Comparison of ENCODE assay signal across 15 mouse cellular contexts in genomic region chr5:69542489-69542888, GRCm38 (mm10). TPM values are rescaled to one million over a fixed set of nuclear protein-coding genes. Genes with fewer than 3 reads are reported as not detected.
DNase-seq lines count a peak whose midpoint lies in the region; ATAC-seq and TF ChIP-seq lines count a peak whose summit lies in the region.
"Had no signal": no experiment of that assay in that cellular context is flagged by ENCODE, and none has a peak within 500 bp of the region (broad histone marks: within the 10 kb centered on the region; RNA-seq: fewer than 3 reads in every experiment).

TSS of gene Yipf7 (minus strand) at chr5:69542648.

- no peak for TF ChIP-seq CTCF in heart, adult 2 months (IDR thresholded peaks at IDR 0.05)

- peak within 1 kb of the TSS; percentile 47 for H3K4me3 ChIP-seq in heart, adult 2 months
- no peak within 1 kb of the TSS for H3K4me3 ChIP-seq in midbrain, embryonic 14.5 days (replicated peaks; ENCODE audit: low read depth, low read length)
- H3K4me3 ChIP-seq: liver, embryonic 15.5 days had no signal

- no peak for TF ChIP-seq EP300 in heart, adult 2 months (IDR thresholded peaks at IDR 0.05; ENCODE audit: insufficient read depth, low read depth, low read length)

- H3K36me3 ChIP-seq in heart, adult 2 months (ENCODE audit: control insufficient read depth, insufficient read depth, low read length), result peaks cover 4% of the 10 kb centered on the region
- no peaks in the 10 kb centered on the region for H3K36me3 ChIP-seq in midbrain, embryonic 14.5 days (ENCODE audit: control insufficient read depth, insufficient read depth, low read length)
- H3K36me3 ChIP-seq: liver, embryonic 15.5 days had no signal

- H3K9ac ChIP-seq in heart, adult 2 months (ENCODE audit: low read depth, low read length), result no peak within 1 kb of the TSS; the same call in 1 of the 2 replicates
- no peak within 1 kb of the TSS for H3K9ac ChIP-seq in midbrain, embryonic 14.5 days (replicated peaks; ENCODE audit: low read length)
- H3K9ac ChIP-seq: liver, embryonic 15.5 days had no signal

- no peaks in the 10 kb centered on the region; the same call in 1 of the 2 replicates for H3K4me1 ChIP-seq in heart, adult 2 months (ENCODE audit: control insufficient read depth, insufficient read depth, low read length)
- no peaks in the 10 kb centered on the region for H3K4me1 ChIP-seq in midbrain, embryonic 14.5 days (ENCODE audit: control insufficient read depth, insufficient read depth, low read length)
- H3K4me1 ChIP-seq: liver, embryonic 15.5 days had no signal

- no peaks in the 10 kb centered on the region for H3K27me3 ChIP-seq in heart, adult 2 months (ENCODE audit: control insufficient read depth, insufficient read depth, low read length)
- no peaks in the 10 kb centered on the region for H3K27me3 ChIP-seq in midbrain, embryonic 14.5 days (ENCODE audit: control insufficient read depth, insufficient read depth, low read length)
- H3K27me3 ChIP-seq: liver, embryonic 15.5 days had no signal

- H3K27ac ChIP-seq in heart, adult 2 months, result peak within 1 kb of the TSS; percentile 94
- H3K27ac ChIP-seq in midbrain, embryonic 14.5 days (replicated peaks; ENCODE audit: low read depth, low read length), result no peak within 1 kb of the TSS
- H3K27ac ChIP-seq: liver, embryonic 15.5 days had no signal

- intact Hi-C loops in heart, adult 2 months (cut with DNase I), result no loop called here

- H3K4me2 ChIP-seq in midbrain, embryonic 14.5 days (ENCODE audit: low read length), result no peak within 1 kb of the TSS
- H3K4me2 ChIP-seq: liver, embryonic 15.5 days had no signal

- no peaks in the 10 kb centered on the region for H3K9me3 ChIP-seq in midbrain, embryonic 14.5 days (ENCODE audit: control insufficient read depth, low read length)
- H3K9me3 ChIP-seq: liver, embryonic 15.5 days had no signal

- peak; percentile 57; the same call in 1 of the 2 replicates for TF ChIP-seq POLR2A in heart, adult 2 months (IDR thresholded peaks at IDR 0.05; ENCODE audit: insufficient read depth, low read depth, low read length)

- WGBS in heart, adult 2 months, result 29% methylated on average over 4 of the region's 4 CpGs
- WGBS in midbrain, embryonic 14.5 days, result 81% methylated on average over 4 of the region's 4 CpGs

- H3K79me2 ChIP-seq in heart, adult 2 months (replicated peaks; ENCODE audit: control insufficient read depth, insufficient read depth, low read length), result no peaks in the 10 kb centered on the region

- ATAC-seq in midbrain, embryonic 14.5 days (ENCODE audit: low FRiP score, low TSS enrichment), result no peak
- ATAC-seq: inflammation-experienced regulatory T-cells, adult 6 months had no signal

- peak; percentile 17 for DNase-seq in layer of hippocampus, adult 9-11 months
- DNase-seq in layer of hippocampus, adult 9-10 months (ENCODE audit: low spot score), result no peak
- peak; percentile 44 to 46 for DNase-seq in cerebellum, postnatal 25 days
- DNase-seq in heart, adult 2 months, result peak; percentile 20 to 37
- DNase-seq in heart, postnatal 4 days, result peak; percentile 33
- no peak for DNase-seq in midbrain, embryonic 14.5 days
- DNase-seq in urinary bladder, postnatal 10 days (ENCODE audit: low spot score), result no peak
- no peak for DNase-seq in lung, postnatal 10 days
- DNase-seq: kidney, postnatal 36 days had no signal

RNA-seq across cellular contexts. Expression of gene Yipf7, which starts in this region (rescaled TPM):
- 100 to 1,000 TPM; 164 to 193 TPM for total RNA-seq in heart, adult 2 months (2021)
- 211 and 385 TPM in 2 replicates for polyA plus RNA-seq in heart, adult 2 months (2012; rRNA removed)
- total RNA-seq in heart, postnatal 4 days (2021), result 100 to 1,000 TPM; 100 to 110 TPM
- not detected in 2 replicates for polyA plus RNA-seq in midbrain, embryonic 14.5 days (2014; fragmentation: Nextera tagmentation; extraction: Ambion mirVana)
- total RNA-seq: left cerebral cortex, postnatal 36 days; megakaryocyte, adult 5-6 weeks had no signal
- polyA plus RNA-seq: embryonic facial prominence, embryonic 11.5 days; inflammation-experienced regulatory T-cells, adult 6 months; stomach, embryonic 14.5 days had no signal

Comparison
In these comparisons a context has a peak if more than half of its experiments do, and no peak if none do; other contexts are left out.
1. RNA of gene Yipf7 (polyA plus RNA-seq): 211 to 385 TPM in heart, adult 2 months; not detected in midbrain, embryonic 14.5 days; every median in the first group is over 100 times any median in the second.
2. DNase-seq: peak in layer of hippocampus, adult 9-11 months (single experiment), cerebellum, postnatal 25 days (2 of 2), heart, adult 2 months (2 of 2) and heart, postnatal 4 days (single experiment); none in layer of hippocampus, adult 9-10 months (single experiment), midbrain, embryonic 14.5 days (single experiment), urinary bladder, postnatal 10 days (single experiment) and lung, postnatal 10 days (single experiment).